Mouse (Mus musculus) midbrain, postnatal 0 days (tissue): ENCODE data around the gene Oprm1. TPM values are rescaled to one million over a fixed set of nuclear protein-coding genes. Genes with fewer than 3 reads are reported as not detected.

Experiments used
- ATAC-seq: fragments of 200-750 bp; cut with Nextera tagmentation; 2 replicates; pipeline ENCODE4 v1.8.0; 2017; ENCODE audit warnings: moderate number of reproducible peaks, mild to moderate bottlenecking, moderate TSS enrichment, moderate library complexity; ENCODE audit not compliant: low FRiP score
- DNase-seq: peaks from one replicate; pipeline ENCODE4 v3.0.0-alpha.2; 2015; ENCODE audit warnings: low spot score
- H3K27ac ChIP-seq: fragments of 300-500 bp; sonication (generic); 2 replicates; pipeline ENCODE4 v1.5.1; 2014; ENCODE audit warnings: low read depth, mild to moderate bottlenecking, low read length, mixed read lengths
- H3K27me3 ChIP-seq: fragments of 300-500 bp; sonication (generic); 2 replicates; pipeline ENCODE4 v1.6.1; 2014; ENCODE audit warnings: low read length, control low read depth, mixed read lengths; ENCODE audit not compliant: insufficient read depth
- H3K36me3 ChIP-seq: fragments of 300-500 bp; sonication (generic); 2 replicates; pipeline ENCODE4 v1.6.1; 2014; ENCODE audit warnings: low read length, control low read depth, mixed read lengths; ENCODE audit not compliant: insufficient read depth
- H3K4me1 ChIP-seq: fragments of 300-500 bp; sonication (generic); 2 replicates; pipeline ENCODE4 v1.6.1; 2014; ENCODE audit warnings: mild to moderate bottlenecking, control low read depth, antibody characterized with exemption, low read length, mixed read lengths; ENCODE audit not compliant: insufficient read depth
- H3K4me2 ChIP-seq: fragments of 300-500 bp; sonication (generic); 2 replicates; pipeline ENCODE4 v1.6.1; 2014; ENCODE audit warnings: low read depth, mild to moderate bottlenecking, low read length, mixed read lengths; ENCODE audit not compliant: poor library complexity, severe bottlenecking
- H3K4me3 ChIP-seq: fragments of 300-500 bp; sonication (generic); 2 replicates; pipeline ENCODE4 v1.5.1; 2014; ENCODE audit warnings: low read depth, mild to moderate bottlenecking, low read length, moderate library complexity
- H3K9ac ChIP-seq: fragments of 300-500 bp; sonication (generic); replicated peaks from 2 replicates; pipeline ENCODE4 v1.6.1; 2014; ENCODE audit warnings: mild to moderate bottlenecking, low read length, moderate library complexity, mixed read lengths; ENCODE audit not compliant: poor library complexity, severe bottlenecking
- H3K9me3 ChIP-seq: fragments of 300-500 bp; sonication (generic); 2 replicates; pipeline ENCODE4 v1.6.1; 2016; ENCODE audit warnings: low read length, control low read depth
- CTCF ChIP-seq: IDR thresholded peaks from 2 replicates; pipeline ENCODE4 v1.5.1; 2016; ENCODE audit warnings: antibody characterized with exemption, mild to moderate bottlenecking
- WGBS: fragments of 180-500 bp; shearing (Covaris S2); extraction: QIAGEN DNeasy Blood & Tissue Kit; methylation state at CpG from one replicate; pipeline ENCODE4 v1.1.7; 2014; 5-methylcytosine and 5-hydroxymethylcytosine counted together
- polyA plus RNA-seq: library from polyadenylated mRNA; unstranded; fragments of >200 nt; fragmentation: Nextera tagmentation; extraction: Ambion mirVana; gene quantifications from 2 replicates; pipeline ENCODE4 v1.2.1, GENCODE M21; 2015
- total RNA-seq: library from RNA; depleted of rRNA; stranded (reverse); fragments of >200 nt; gene quantifications from 2 replicates; pipeline ENCODE4 v1.2.3, GENCODE M21; 2014

Gene Oprm1
- total and polyA plus RNA-seq, 2 experiments from 2014 or later = 2.8 to 9.0 TPM

GRCm38 (mm10) chr10:6788517-6789237 is 30.4 kb downstream of the Oprm1 start:
- Histone ChIP-seq H3K27ac (no peak overlapping the region), H3K4me2 (peak overlapping the region; percentile 65), H3K4me3 (peak overlapping the region; percentile 43), H3K9ac (peak overlapping the region; percentile 46), H3K36me3 (no peaks in the 10 kb centered on the region), H3K27me3 (no peaks in the 10 kb centered on the region), H3K9me3 (no peaks in the 10 kb centered on the region), H3K4me1 (no peaks in the 10 kb centered on the region)
- ATAC-seq = peak; percentile 78
- TF ChIP-seq CTCF = peak; percentile 24
- 3% methylated on average over 25 of the region's 25 CpGs for WGBS
- peak; percentile 39 for DNase-seq

- Histone ChIP-seq H3K27ac (no peak overlapping the region), H3K4me1 (no peaks in the 10 kb centered on the region), H3K36me3 (no peaks in the 10 kb centered on the region), H3K27me3 (no peaks in the 10 kb centered on the region), H3K4me2 (peak overlapping the region; percentile 65; the same call in 1 of the 2 replicates), H3K4me3 (peak overlapping the region; percentile 43; the same call in 1 of the 2 replicates), H3K9ac (no peak overlapping the region), H3K9me3 (no peaks in the 10 kb centered on the region)
- peak; percentile 26 for DNase-seq
- TF ChIP-seq CTCF = peak; percentile 72
- no peak for ATAC-seq
Observed at GRCm38 (mm10) chr10:6790226-6790625, 31.9 kb downstream of the Oprm1 start.

GRCm38 (mm10) chr10:6820626-6821025 is 62.3 kb downstream of the Oprm1 start:
- 4% methylated on average over 1 of the region's 1 CpGs for WGBS
- no peak for TF ChIP-seq CTCF
- ATAC-seq = no peak
- H3K36me3 ChIP-seq = no peaks in the 10 kb centered on the region
- no peak overlapping the region for H3K4me3 ChIP-seq
- no peaks in the 10 kb centered on the region for H3K27me3 ChIP-seq
- H3K4me1 ChIP-seq = no peaks in the 10 kb centered on the region
- no peak overlapping the region for H3K4me2 ChIP-seq
- no peak overlapping the region for H3K27ac ChIP-seq
- H3K9ac ChIP-seq = no peak overlapping the region
- H3K9me3 ChIP-seq = no peaks in the 10 kb centered on the region
- DNase-seq = no peak

GRCm38 (mm10) chr10:6842225-6842624 is 83.9 kb downstream of the Oprm1 start:
- no peaks in the 10 kb centered on the region for H3K9me3 ChIP-seq
- no peak for TF ChIP-seq CTCF
- H3K4me1 ChIP-seq = no peaks in the 10 kb centered on the region
- H3K27ac ChIP-seq = no peak overlapping the region
- no peak for DNase-seq
- H3K4me2 ChIP-seq = no peak overlapping the region
- H3K4me3 ChIP-seq = no peak overlapping the region
- H3K9ac ChIP-seq = no peak overlapping the region
- H3K36me3 ChIP-seq = no peaks in the 10 kb centered on the region
- no peak for ATAC-seq
- H3K27me3 ChIP-seq = no peaks in the 10 kb centered on the region
- 78% methylated on average over 1 of the region's 1 CpGs for WGBS

- Histone ChIP-seq H3K9ac (no peak overlapping the region), H3K4me2 (no peak overlapping the region), H3K36me3 (no peaks in the 10 kb centered on the region), H3K27me3 (no peaks in the 10 kb centered on the region), H3K27ac (no peak overlapping the region), H3K4me3 (no peak overlapping the region), H3K4me1 (no peaks in the 10 kb centered on the region), H3K9me3 (no peaks in the 10 kb centered on the region)
- ATAC-seq = no peak
- DNase-seq = peak; percentile 56
- TF ChIP-seq CTCF = no peak
- WGBS = 56% methylated on average over 1 of the region's 1 CpGs
Observed at GRCm38 (mm10) chr10:6846283-6846682, 88.0 kb downstream of the Oprm1 start.

- Histone ChIP-seq H3K36me3 (no peaks in the 10 kb centered on the region), H3K27me3 (no peaks in the 10 kb centered on the region), H3K27ac (no peak overlapping the region), H3K4me2 (no peak overlapping the region), H3K4me1 (no peaks in the 10 kb centered on the region), H3K9me3 (no peaks in the 10 kb centered on the region), H3K4me3 (no peak overlapping the region), H3K9ac (no peak overlapping the region)
- no peak for TF ChIP-seq CTCF
- ATAC-seq = peak; percentile 49; the same call in 1 of the 2 replicates
- peak; percentile 42 for DNase-seq
- WGBS = 27% methylated on average over 7 of the region's 7 CpGs
Observed at GRCm38 (mm10) chr10:6848162-6848754, 90.0 kb downstream of the Oprm1 start.
